Mouse (Mus musculus) testis, postnatal 14 days (tissue): ENCODE measurements at regions not wholly inside any gene's neighbourhood (a gene's known extent, or its start where the extent isn't known, plus 50 kb on each side); places are given as distances from the start of the nearest gene placed in this dataset.

Source experiments
- DNase-seq: peaks from one replicate; pipeline ENCODE4 v3.0.0; 2021; ENCODE audit warnings: low spot score

DNA sequence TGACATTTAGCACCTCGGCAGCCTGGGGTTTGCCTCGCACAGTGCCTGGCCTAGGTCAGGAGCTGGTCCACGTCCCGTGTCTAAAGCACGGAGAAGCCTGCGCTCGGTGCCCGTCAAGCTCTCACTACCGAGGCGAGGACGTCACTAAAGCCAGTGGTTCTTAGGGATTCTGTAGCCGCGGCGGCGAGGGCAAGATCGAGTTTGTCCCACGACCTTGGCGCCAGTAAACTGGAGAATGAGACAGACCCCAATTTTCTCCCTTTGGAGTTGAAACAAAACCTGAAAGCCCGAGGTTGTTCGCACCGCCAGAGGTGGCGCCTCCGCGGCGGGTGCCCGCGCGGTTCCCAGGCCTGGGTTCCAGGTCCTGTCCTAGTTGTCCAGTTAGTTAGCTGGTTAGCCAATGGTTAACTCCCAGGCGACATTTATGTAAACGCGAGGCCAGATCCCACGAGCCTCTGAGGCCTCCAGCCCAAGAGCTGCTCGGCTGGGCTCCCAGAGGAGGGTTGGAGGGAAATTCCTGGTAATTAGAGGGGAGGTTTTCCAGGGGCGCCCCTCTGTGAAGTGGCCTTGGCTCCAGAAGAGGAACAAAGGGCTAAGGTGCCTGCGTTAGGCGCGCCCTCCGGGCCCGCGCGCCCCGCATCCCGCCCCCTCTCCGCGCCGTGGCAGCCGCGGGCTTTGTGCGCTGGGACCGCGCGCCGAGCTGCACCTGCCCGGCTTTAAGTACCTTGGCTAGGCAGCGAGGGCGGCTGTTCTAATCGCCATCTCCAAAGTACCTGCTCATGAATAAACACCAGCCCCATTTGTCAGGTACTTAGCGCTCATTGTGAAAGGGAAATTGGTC is 74.0 kb downstream of the Rhcg start:
- no peak for DNase-seq

DNA sequence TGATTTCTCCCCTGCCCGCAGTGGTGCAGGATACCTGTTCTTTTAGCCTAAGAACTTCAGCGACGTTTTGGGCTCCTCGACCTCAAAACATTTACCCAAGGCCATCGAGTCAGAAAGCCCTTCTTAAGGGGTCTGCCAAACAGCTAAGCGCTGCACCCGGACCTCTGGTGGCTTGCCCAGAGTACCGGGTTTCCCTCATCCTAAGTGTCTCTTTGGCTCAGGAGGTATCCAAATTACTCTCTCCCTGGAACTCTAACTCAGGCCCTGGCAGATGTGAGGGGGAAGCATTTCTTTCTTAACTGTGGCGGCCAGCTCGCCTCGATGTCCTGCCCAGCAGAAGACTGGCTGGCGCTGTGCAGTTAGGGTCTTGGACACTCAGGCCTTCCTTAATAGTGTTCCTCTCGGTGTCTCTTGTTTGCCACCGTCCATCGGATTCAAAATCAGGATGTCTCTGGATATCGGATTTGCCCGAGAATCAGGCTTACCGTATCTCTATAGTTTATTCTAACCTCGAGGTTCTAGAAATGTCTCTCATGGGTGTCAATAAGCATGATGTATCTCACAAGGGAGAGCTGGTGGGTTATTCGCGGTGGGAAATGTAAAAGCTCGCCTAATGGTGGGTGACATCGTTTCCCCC is 75.0 kb downstream of the Rhcg start:
- DNase-seq, result no peak

DNA sequence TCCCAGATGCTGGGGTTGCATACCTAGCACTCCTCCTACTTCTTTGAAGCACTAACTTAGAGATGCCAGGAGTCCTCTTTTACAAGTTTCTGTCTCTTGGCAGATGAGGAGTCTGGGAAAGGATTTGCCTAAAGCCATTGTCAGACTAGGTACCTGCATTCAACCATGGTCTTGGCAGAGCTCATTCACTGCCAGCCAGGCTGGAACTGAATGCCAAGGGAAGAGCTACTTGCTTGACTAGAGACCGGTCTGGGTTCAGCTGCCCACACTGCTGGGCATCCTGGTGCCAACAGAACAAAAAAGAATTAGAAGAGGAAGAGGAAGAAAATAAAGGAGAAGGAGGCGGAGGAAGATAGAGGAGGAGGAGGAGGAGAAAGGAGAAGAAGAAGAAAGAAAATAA is 74.1 kb upstream of the Polg start:
- DNase-seq, result no peak

DNA sequence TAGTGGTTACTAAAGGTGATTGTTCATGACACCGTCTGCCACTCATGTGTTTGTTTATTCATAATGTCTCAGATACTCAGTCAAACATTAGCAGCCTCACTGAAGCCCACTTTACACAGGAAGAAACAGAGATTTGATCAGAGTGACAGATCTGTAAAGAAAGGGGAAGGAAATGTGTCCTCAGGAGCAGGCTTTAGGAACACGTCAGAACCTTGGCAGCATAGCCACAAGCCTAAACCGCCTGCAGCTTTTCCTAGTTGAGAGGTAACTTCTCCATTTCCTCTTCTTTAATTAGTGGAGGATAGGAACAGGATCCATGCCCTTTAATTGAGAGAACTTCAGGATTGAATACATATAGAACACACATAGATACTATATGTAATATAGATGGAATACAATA is 73.3 kb upstream of the Polg start:
- no peak for DNase-seq

DNA sequence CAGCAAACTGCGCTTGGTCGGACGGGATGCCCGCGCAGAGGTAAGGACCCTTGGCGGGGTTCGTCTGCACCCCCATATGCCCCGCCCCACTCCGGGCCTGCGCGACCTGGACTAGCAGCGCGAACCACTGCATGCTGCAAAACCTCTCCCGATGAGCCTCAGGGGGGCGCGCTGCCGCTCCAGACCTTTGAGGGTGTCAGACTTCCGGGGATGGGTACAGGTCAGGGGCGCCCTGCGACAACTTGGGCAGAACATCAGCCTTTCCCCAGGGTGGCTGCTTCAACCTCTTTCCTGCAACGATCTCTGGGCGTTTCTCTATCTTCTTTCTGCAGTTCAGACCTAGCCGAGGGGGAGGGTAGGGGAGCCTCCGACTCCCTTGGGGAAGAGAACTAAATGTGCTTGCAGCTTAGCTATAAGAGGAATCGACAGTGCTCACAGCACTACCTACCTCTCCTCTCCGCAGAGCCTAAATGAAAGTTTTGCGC is 70.0 kb upstream of the Polg start:
- DNase-seq, result peak; percentile 47

DNA sequence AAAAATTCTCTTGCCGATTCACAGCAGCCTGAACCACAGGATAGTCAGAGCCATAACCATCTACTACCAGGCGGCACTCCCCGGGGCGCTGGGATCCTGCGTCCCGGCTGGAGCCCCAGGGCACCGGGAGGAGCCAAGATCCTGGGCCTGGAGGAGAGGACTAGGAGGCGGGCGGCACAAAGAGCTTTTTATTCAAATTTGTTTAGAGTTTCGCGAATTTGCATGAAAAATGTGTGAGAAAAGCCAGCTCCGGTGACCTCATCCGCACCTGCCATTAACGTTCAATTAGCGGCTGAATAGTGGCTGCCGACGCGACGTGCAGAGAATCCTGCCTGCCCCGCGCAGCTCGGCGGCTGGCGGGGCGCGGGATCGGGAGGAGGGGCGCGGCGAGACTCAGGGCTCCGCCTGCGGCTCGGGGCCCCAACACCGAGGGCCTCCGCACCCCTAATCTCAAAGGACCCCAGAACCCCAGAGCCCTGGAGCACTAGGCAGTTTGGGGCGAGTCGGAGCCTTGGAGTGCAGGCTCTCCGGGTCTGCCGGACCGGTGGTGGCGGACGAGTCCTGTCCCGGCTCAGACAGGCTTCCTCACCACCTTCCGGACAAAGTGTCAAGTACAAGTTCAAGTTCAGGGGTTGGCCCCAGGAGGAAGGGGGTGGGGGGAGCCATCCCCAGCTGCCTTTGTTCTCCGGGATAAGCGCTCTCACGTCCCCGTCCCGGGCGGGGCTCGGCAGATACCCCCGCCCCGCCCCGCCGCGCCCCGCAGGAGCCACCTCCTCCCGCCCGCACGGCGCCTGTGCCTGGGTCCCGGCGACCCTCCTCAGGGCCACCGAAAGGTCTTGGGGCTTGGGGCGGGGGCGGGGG is 69.3 kb upstream of the Polg start:
- DNase-seq, result peak; percentile 50

DNA sequence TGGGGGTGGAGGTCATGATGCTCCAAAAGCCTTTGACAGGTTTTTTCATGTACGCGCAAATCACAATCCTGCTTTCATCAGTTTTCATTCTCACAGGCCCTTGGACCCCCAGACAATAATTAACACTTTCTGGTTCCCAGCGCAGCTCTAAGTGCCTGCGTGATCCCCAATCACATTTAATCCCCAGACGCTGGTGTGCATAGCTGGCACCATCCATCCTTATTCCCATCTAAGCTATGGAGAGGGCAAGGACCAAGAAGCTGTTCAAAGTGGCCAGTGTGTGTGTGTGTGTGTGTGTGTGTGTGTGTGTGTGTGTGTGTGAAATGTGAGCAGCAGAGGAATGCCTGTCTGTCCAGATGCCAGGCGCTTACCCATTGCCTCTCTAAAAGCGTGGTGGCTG is 68.7 kb upstream of the Polg start:
- DNase-seq, result no peak

DNA sequence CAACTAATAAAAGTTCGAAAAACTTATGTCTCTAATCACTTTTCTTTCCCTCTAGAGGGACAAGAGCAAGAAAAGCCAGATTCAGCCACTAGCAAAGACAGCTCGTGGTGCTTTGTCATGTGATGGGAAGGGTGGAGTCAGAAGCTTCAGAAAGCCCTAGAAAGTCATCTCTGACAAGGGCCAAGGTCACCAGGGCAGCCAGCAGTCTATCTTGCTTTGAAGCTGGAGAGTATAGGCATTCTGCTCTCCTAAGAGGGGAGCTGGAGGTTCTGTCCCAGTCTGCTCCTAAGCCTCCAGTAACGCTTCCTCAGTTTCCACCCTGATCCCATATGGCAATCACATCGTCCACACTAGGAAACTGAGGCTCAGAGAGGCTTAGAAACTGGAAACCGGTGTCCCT is 68.2 kb upstream of the Polg start:
- DNase-seq, result no peak

DNA sequence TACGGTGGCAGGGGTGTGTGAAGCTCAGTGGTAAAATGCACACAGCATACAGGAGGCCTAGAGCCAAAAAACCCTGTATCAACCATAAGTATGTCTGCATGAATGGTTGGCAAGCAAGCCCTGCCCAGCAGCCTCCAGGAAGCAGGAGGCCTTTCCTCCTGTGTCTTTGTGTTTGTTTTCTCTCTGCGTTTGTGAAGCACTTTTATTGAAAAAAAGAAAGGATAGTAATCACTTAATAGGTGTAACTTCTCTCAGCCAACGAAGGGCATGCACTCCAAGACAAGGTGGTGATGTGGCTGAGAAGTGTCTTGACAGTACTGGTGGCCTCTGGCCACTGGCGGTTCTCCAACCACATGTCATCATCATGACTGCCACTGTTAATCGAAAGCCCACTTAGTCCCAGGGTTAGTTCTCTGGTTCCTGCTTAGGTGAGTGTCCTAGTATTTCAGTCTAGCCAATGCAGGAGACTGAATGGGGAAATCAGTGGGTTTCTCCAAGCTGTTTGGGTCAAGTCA is 66.5 kb upstream of the Polg start:
- DNase-seq, result no peak

DNA sequence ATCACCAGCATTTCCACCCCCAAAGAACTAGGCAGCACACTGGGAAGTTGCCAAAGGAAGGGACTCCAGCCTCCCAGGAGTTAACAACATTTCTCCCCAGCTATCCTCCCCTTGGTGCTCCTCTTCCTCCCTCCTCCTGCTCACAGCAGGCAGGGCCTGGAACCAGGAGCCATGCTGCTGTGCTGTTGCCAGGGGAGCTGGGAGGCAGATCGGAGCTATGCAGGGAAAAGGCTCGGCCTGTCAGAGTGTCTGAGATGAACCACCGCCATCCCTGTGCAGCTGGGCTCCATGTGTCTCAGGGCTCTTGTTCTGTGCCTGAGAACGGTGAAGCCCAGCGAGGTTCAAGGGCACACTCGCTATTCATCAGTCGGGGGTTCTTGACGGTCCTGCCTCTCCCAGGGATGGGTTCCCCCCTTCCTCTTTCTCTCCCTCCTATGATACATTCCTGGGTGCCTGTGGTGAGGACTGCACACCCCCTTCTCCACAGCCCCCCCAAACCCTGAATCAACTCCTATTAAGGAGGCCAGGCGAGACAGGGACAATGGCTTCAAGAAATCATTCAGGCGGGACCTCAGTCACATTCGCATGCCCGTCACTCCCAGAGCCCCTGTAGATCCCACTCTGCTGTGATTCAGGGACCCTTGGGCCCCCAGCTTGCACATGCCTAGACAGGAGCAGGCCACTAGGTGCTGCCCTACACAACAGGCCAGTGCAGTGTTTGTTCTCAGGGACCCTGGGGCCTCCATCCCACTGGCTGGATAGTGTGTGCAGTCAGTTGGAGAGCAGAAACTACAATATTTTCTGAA is 65.6 kb upstream of the Polg start:
- no peak for DNase-seq

DNA sequence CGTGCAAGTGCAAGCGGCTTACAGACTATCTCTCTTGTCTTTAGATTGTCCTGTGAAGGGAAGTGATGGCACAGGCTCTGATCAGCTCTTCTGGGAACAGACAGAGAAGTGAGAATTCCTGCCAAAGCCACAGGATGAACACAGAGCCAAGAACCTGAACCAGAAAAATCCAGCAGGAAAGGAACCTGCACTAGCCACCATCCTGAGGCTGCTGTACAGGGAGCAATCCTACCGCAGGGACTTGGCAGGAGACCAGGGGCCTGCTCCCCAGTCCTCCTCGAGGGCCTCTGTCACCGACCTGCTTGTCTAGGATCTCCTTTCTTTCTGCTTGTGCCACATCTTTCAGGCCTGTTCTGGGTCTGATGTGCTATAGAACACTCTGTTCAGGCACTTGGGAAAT is 65.0 kb upstream of the Polg start:
- no peak for DNase-seq

DNA sequence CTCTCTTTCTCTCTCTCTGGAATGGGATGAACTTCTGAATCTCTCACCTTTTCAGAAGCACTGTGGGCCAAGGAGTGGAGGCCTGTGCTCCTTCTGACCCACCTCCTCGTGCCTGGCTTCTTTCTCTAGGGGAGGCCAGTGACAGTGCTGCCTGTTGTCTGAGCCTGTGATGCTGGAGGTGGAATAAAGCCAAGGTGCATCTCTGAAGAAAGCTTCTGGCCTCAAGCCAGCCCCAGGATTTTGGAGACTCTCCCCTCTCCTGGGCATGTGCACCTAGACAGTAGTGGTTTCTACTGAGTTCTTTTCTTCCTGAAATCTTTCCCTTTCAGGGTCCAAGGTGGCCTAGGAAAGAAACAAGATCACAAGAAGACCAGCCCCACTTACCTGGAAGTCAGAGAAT is 63.3 kb upstream of the Polg start:
- DNase-seq, result no peak

DNA sequence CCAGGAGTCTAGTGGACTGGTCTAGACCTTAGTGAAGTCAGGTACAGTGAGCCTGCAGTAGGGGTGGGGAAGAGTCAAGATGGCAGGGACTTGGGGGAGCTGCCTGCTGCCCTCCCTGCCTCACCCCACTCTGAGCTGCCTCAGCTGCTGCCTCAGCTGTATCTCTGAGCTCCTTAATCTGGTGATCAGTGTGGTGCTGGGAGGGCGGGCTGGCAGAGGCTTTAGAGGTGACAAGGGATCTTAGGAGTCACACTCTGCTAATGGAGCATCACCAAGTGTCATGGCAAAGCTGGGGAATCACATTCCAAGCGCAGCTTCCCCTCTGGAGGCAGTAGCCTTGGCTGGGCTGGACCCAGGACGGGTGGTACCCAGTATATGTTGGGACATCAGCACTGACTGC is 61.8 kb upstream of the Polg start:
- no peak for DNase-seq

DNA sequence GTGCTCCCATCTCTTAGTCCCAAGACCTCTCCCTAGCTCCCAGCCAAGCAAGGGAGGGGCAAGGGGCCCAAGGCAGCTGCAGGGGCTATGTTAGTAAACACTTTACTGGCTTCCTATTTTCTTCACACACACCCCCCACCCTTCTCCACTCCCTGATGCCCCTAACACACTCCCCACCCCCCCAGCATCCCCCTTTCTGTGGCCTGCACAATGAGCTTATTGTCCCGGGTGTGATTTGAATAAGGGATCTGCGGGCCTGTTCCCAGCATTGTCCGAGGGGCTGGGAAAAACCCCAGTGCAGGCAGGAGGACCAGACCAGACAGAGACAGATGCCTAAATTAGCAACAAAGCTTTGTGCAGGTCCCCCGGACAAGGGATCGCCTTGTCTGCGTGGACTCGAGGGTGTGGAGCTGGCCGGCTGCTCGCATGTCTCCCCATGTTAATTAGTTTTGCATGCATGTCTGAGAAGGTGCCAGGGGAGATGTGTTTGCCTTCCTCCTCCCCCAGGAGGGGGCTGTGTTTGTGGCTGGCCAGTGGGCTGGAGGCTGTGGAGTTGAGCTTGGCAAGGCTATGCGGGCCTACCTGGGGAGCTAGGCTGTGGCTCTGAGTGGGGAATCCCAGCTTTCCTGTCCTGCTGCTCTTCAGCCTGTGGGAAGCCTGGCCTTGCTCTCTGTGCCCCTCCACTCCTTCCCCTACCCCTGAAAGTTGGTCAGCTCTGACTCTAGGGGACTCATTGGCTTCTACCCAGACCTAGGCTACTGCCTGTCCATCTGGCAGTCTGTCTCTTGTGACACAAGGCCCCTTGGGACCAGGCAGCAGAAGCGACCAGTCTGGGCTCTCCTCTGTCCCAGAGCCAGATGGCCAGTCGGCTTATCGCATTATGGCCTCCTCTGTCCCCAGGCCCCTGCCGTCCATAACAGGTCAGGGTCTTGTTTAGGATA is 59.8 kb upstream of the Polg start:
- no peak for DNase-seq

DNA sequence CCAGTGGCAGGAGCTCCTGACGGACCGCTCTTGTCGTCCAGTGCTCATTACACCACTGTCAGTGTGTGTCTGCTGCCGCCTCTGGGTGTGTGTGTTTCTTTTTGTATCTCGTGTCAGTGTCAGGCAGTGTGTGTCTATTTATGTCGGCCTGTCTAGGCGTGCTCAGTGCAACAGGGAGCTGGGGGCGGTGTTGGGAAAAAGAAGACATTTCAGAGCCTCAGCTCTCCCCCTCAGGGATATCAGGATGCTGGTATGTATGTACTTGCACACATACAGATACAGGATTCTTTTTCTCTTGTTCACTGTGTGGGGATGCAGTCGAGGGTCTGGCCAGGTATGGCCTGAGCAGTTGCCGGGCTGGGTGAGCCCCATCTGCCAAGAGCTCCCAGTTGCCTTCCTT is 58.8 kb upstream of the Polg start:
- DNase-seq, result no peak

DNA sequence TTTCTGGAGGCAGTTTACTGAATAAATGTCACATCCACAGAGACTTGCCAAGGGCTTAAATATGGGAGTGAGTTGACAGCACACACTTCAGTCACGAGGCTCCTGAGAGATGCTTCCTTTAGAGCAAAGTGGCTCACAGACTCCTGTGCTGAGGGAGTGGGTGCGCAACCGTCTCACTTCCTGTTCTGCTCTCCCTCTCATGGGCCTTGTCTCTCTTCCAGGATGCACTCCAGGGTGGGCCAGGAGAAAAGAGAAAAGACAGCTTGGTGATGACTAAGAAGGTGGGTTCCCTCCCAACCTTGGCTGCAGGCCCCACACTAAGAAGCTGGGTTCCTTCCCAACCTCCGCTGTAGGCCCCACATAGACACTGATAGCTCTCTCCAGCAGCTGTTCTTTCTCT is 57.5 kb upstream of the Polg start:
- no peak for DNase-seq

DNA sequence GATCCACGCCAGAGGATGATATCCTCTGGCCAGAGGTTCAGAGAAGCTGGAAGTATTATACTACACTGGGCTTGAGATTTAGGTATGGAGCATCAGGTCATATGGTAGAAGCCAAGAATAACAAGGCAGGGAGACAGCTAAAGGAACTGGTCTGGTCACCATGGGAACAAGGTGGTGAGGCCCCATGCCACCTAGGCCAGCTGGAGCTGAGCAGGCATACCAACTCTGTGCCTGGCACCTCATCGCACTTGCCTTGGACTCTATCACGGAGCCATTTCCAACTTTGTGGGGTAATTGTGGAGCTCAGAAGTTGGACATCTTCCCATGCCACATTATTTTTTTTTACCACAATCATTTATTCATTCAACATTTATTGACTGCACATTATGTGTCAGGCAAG is 55.9 kb upstream of the Polg start:
- no peak for DNase-seq

DNA sequence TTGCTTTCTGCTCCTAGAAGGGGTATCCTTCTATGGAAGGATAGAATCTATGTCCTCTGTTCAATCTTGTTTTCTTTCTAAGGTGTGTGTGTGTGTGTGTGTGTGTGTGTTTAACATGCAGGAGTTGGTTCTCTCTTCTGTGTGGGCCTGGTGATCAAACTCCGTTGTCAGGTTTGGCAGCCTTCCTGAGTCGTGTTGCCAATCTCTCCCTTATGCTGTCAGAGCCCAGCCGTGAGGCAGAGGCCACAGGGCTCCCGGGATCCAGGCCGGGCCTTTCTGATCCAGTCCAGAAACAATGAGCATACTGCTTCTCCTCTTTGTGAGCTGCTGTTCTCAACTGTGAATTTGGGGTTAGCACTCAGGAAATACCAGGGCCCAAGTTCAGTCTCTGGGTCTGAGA is 55.1 kb upstream of the Polg start:
- no peak for DNase-seq

DNA sequence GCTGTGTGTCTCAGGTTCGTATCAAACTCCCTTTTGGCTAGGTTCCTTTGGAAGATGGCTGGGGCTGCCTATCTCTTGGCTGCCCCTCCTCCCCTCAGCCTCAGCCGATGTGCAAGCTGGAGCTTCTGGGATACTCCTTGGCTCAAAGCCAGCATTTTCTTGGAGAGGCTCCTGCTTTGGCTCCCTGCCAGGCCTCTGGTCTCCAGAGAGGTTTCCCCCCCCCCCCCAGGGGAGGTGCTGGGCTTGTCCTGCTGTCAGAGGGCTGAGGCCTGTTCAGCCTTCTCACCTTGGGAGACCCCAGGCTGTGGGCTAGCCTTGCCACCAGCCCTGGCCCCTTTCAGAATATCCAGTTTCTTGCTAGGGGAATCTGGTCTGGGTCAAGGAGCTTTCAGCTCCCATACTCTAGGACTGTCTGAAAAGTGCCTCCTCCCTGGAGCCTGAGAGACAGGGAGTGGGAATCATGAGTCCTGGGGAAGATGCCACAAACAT is 54.1 kb upstream of the Polg start:
- DNase-seq, result no peak

DNA sequence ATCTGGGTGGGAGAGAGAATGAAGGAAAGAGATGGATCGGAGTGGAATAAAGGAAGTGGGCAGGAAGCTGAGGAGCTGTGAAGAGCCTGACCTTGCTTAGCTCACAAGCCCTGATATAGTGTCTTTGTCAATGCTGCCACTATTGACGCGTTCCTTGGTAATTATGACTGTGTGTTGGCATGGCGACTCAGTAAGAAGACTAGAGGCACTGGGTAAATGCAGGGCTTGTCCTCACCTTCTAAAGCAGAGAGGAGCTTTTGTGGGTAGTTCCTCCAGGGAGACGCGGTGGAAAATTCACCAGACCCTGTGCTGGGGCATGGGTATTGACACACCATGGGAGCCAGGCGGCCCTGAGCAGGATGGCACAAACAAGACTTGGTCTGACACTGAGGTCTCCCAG is 52.8 kb upstream of the Polg start:
- no peak for DNase-seq
